Mouse (Mus musculus): ENCODE data around the gene Larp1.

Gene Larp1

DNA sequence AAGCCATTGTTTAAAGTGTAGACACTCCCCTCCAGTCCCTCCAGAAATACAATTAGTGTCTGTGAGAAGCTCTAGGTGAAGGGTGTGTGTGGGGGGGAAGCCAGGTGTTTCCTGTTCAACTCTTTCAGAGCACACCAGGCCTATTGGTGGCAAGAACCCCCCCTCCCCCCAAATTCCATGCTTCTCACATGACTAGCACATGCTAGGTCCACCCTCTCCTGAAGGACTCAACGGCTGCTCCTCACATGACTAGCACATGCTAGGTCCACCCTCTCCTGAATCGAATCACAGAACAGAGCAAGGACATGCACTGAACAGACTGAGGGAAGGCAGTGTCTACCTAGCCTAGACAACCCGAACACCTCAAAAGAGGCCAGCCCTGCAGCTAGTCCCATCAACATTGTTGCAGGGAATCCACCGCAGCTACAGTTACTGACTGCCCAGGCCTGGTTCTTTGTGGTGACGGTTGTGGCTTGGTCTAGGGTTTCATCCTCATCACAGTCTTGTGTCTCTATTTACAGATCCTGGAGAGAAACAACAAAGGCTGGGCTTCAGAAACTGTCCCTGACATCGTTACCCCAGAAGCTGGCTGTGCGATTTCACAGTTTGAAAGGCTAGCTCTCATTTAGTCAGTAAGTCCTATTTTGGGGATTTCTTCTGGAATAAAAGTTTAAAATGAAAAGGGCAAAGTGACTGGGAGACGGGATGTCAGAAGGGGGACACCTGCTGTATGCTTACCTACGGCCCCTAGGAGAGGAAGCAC is 93.9 kb downstream of the Larp1 start:
- DNase-seq = no peak

DNA sequence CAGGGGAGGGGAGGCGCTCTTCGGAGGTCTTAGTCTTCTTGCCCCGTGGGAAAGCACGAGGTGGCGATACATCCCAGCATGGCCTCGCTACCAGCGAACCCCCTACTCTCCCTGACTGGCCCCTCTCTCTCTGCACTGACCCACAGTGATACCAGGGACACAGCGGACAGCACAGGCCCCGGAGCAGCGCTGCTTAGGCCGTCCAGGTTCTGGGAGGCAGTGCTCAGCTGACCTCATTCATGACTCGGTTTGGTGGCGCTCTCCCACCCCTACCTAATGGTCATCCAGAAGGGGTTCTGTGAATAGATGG is 94.4 kb downstream of the Larp1 start:
- peak; percentile 8 for DNase-seq

- peak; percentile 99 for DNase-seq
Measured at GRCm38 (mm10) chr11:58103697-58104306, 94.9 kb downstream of the Larp1 start, which contains the start of gene Cnot8. TSS of gene Cnot8 (plus strand) at chr11:58104153.

DNA sequence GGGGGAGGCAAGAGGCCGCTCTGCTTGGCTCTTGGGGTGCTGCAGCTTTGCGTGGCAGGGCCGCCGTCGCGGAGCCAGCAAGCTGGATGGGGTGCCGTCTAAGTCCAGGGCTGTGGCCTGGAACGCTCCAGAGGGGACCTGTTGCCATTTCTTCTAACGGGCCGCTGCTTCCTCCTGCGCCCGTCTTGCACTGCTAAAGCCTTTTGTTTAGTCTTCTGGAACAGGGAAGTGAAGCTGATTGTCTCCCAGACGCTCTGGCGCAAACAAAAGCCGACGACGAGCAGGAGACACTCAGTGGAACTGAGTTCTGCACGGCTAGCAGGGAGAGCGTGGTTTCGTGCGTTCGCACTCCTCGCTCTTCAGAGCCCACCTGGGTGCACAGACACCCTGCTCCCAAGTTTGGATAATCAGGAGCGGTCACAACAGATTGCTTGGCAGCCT is 95.5 kb downstream of the Larp1 start:
- DNase-seq = no peak

- DNase-seq = no peak
Measured at GRCm38 (mm10) chr11:58107009-58107408, 98.1 kb downstream of the Larp1 start.

DNA sequence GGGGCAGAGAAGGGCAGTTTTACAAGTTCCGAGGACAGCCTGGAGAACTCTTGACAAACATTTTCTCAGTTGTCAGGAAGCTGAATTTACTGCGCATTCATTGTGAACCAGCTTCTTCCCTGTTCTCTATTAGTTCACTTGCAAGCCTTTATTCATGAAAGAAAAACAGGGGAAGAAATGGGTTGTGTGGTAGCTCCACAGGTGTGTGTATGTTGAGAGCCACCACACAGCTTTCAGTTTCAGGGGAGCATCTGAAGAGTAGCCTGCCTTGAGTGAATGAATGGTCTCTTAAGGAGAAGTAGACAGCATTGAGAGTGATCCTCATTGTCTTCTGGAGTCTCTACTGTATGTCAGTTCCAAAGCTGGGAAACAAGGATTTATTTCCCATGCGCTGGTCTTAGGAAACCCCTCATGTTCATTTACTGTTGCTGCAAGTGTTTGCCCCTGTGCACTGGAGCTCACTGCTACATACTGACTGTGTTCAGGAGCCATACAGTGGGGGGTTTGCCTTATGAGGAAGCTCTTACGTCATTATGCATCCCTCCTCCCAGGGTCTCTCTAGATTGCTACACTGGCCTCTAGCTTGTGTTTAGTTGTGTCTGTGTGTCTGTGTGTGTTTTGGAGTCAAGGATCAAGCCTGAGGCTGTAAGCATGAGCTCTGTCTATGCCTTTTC is 98.9 kb downstream of the Larp1 start:
- DNase-seq = no peak

Data from right cerebral cortex, adult 18-20 months (tissue).